Mouse (Mus musculus): Measurements from ENCODE around the gene Them7. TPM values are rescaled to one million over a fixed set of nuclear protein-coding genes. Genes with fewer than 3 reads are reported as not detected.

Them7 gene
- polyA plus RNA-seq, 1 experiment = not detected

DNA sequence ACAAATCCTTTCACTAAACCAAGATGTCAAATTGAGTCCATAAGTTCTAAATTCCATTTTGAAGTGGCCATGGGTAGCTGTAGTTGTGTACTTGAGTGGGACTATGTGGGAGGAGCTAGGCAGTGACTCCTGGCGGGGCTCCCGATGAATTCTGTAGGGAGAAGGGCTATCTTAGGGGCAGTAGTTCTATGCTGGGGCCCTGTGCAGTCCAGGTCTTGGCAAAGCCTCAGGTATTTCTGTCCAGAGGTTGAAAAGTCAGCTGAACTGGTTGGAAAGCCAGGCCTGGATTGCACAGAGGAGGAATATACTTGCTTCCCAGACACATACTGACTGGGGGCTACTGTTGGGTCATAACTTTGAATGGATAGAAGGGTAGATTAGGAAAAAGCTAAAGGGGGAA, 4.3 kb downstream of the Them7 start:
- Histone ChIP-seq H3K4me1 (ENCODE audit: control insufficient read depth, insufficient read depth, low read length) (no peaks in the 10 kb centered on the region), H3K36me3 (ENCODE audit: control insufficient read depth, insufficient read depth, low read length, poor library complexity, severe bottlenecking) (no peaks in the 10 kb centered on the region), H3K27ac (ENCODE audit: insufficient read depth, low read length) (no peak overlapping the region), H3K27me3 (ENCODE audit: control insufficient read depth, insufficient read depth, low read length, poor library complexity, severe bottlenecking) (no peaks in the 10 kb centered on the region; the same call in 1 of the 2 replicates), H3K4me3 (ENCODE audit: low read depth, low read length) (no peak overlapping the region), H3K9ac (ENCODE audit: low read depth, poor library complexity, severe bottlenecking) (no peak overlapping the region), H3K9me3 (replicated peaks; ENCODE audit: control insufficient read depth, insufficient read depth, low read length, poor library complexity, severe bottlenecking) (no peaks in the 10 kb centered on the region)
- TF ChIP-seq EP300 (IDR thresholded peaks at IDR 0.05; ENCODE audit: insufficient read depth, low read depth, low read length) (no peak), POLR2A (IDR thresholded peaks at IDR 0.05; ENCODE audit: insufficient read depth, low read length) (no peak), CTCF (IDR thresholded peaks at IDR 0.05; ENCODE audit: low read depth, low read length) (no peak)

DNA sequence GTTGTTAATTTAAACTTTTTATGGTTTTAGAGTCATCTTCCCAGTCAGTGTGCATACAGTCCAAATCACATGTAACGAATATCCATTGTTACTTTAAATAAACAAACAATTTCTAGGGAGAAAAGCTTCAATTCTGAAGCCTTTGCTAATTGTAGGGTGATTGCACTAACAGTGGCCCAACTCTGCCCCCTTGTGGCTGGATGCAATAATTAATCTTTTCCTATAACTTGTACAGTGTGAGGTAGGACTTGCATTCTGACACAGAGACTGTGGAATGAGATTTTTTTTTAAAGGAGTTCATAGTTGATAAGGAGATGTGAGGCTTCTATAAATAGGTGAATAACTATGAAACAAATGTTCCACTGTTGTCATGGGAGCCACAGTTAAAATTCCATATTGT, 6.2 kb downstream of the Them7 start:
- Histone ChIP-seq H3K9me3 (replicated peaks; ENCODE audit: control insufficient read depth, insufficient read depth, low read length, poor library complexity, severe bottlenecking) (no peaks in the 10 kb centered on the region), H3K4me1 (ENCODE audit: control insufficient read depth, insufficient read depth, low read length) (no peaks in the 10 kb centered on the region), H3K36me3 (ENCODE audit: control insufficient read depth, insufficient read depth, low read length, poor library complexity, severe bottlenecking) (no peaks in the 10 kb centered on the region), H3K27me3 (ENCODE audit: control insufficient read depth, insufficient read depth, low read length, poor library complexity, severe bottlenecking) (no peaks in the 10 kb centered on the region; the same call in 1 of the 2 replicates), H3K9ac (ENCODE audit: low read depth, poor library complexity, severe bottlenecking) (no peak overlapping the region), H3K27ac (ENCODE audit: insufficient read depth, low read length) (no peak overlapping the region), H3K4me3 (ENCODE audit: low read depth, low read length) (no peak overlapping the region)
- no peak for TF ChIP-seq POLR2A (IDR thresholded peaks at IDR 0.05; ENCODE audit: insufficient read depth, low read length)
- TF ChIP-seq CTCF (IDR thresholded peaks at IDR 0.05; ENCODE audit: low read depth, low read length) = no peak
- TF ChIP-seq EP300 (IDR thresholded peaks at IDR 0.05; ENCODE audit: insufficient read depth, low read depth, low read length) = no peak

DNA sequence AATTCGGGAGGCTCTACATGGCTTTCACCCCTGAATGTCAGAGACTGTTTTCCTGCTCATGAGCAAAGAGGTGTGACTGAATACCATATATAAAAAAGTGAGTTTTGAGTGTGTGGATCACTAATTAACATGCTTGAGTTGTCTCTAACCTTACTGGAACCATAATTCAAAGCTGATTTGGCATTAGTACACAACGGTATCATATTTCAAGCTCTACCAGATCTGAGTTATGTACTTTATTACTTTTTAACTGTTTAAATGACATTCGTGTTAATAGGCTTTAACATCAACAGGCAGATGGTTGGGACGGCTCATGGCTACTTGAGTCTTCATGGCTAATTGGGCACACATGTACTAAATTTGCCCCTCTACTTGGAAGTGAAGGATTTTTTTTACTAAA, 8.3 kb downstream of the Them7 start:
- TF ChIP-seq EP300 (IDR thresholded peaks at IDR 0.05; ENCODE audit: insufficient read depth, low read depth, low read length) (no peak), CTCF (IDR thresholded peaks at IDR 0.05; ENCODE audit: low read depth, low read length) (no peak), POLR2A (IDR thresholded peaks at IDR 0.05; ENCODE audit: insufficient read depth, low read length) (no peak)
- H3K27ac ChIP-seq (ENCODE audit: insufficient read depth, low read length) = no peak overlapping the region
- no peaks in the 10 kb centered on the region for H3K36me3 ChIP-seq (ENCODE audit: control insufficient read depth, insufficient read depth, low read length, poor library complexity, severe bottlenecking)
- no peaks in the 10 kb centered on the region for H3K4me1 ChIP-seq (ENCODE audit: control insufficient read depth, insufficient read depth, low read length)
- no peaks in the 10 kb centered on the region for H3K27me3 ChIP-seq (ENCODE audit: control insufficient read depth, insufficient read depth, low read length, poor library complexity, severe bottlenecking)
- H3K9me3 ChIP-seq (replicated peaks; ENCODE audit: control insufficient read depth, insufficient read depth, low read length, poor library complexity, severe bottlenecking) = no peaks in the 10 kb centered on the region
- H3K9ac ChIP-seq (ENCODE audit: low read depth, poor library complexity, severe bottlenecking) = no peak overlapping the region
- H3K4me3 ChIP-seq (ENCODE audit: low read depth, low read length) = no peak overlapping the region

DNA sequence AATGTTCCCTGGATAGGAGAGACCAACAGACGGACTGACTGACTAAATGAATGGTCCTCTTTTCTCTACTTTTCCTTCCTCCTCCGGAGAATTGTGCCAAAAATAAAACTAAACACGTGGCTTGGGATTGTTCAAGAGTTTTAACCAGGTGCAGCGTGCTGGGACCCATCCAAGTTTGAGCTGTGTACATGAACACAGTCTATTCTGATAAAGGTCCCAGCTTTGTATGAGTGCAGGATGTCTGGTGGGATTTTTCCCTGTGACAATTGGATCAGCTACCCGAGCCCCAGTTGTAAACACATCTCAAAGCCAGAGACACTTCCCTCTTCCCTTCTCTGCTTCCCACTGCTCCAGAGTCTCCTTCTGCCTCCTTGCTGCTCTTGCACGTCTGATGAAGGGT, 10.2 kb downstream of the Them7 start:
- no peak overlapping the region for H3K9ac ChIP-seq (ENCODE audit: low read depth, poor library complexity, severe bottlenecking)
- H3K36me3 ChIP-seq (ENCODE audit: control insufficient read depth, insufficient read depth, low read length, poor library complexity, severe bottlenecking) = no peaks in the 10 kb centered on the region
- H3K4me1 ChIP-seq (ENCODE audit: control insufficient read depth, insufficient read depth, low read length) = no peaks in the 10 kb centered on the region
- H3K27ac ChIP-seq (ENCODE audit: insufficient read depth, low read length) = no peak overlapping the region
- H3K9me3 ChIP-seq (replicated peaks; ENCODE audit: control insufficient read depth, insufficient read depth, low read length, poor library complexity, severe bottlenecking) = no peaks in the 10 kb centered on the region
- no peaks in the 10 kb centered on the region for H3K27me3 ChIP-seq (ENCODE audit: control insufficient read depth, insufficient read depth, low read length, poor library complexity, severe bottlenecking)
- TF ChIP-seq POLR2A (IDR thresholded peaks at IDR 0.05; ENCODE audit: insufficient read depth, low read length) (no peak), EP300 (IDR thresholded peaks at IDR 0.05; ENCODE audit: insufficient read depth, low read depth, low read length) (no peak), CTCF (IDR thresholded peaks at IDR 0.05; ENCODE audit: low read depth, low read length) (no peak)
- H3K4me3 ChIP-seq (ENCODE audit: low read depth, low read length) = no peak overlapping the region

DNA sequence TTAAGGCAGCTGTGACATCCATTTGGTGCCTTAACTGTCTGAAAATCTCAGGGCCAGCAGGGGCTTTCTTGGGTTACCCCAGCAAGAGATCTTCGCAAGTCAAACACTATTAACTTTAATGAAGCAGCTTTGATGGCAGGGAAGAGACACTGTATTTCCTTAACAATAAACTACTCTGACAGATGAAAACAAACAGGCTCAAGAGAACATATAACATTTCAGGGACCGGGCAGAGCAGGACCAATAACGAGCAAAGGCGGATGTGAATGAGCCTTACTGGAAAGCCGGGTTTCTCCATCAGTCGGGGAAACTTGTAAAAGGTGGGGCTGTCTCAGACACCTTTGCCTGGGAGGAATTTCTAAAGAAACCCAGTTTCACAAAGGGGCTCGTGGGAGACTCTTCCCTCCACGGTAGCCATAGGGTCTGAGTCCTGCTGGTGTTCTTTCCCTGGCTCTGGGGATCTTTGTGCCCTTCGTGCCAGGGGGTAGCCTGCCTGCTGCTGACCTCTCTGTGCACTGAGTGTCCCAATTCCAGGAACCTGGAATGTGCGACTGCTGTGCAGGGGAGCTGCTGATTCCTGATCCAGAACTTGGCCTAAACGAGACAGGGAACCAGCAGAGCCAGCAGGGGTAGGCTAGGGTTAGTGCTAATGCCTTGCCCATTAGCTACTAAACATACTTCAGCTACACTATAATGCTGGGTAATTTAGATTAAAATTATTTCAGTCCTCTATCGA, 11.4 kb downstream of the Them7 start:
- no peak overlapping the region for H3K27ac ChIP-seq (ENCODE audit: insufficient read depth, low read length)
- H3K4me1 ChIP-seq (ENCODE audit: control insufficient read depth, insufficient read depth, low read length) = no peaks in the 10 kb centered on the region
- H3K9ac ChIP-seq (ENCODE audit: low read depth, poor library complexity, severe bottlenecking) = no peak overlapping the region
- H3K36me3 ChIP-seq (ENCODE audit: control insufficient read depth, insufficient read depth, low read length, poor library complexity, severe bottlenecking) = no peaks in the 10 kb centered on the region
- H3K9me3 ChIP-seq (replicated peaks; ENCODE audit: control insufficient read depth, insufficient read depth, low read length, poor library complexity, severe bottlenecking) = no peaks in the 10 kb centered on the region
- H3K4me3 ChIP-seq (ENCODE audit: low read depth, low read length) = no peak overlapping the region
- TF ChIP-seq POLR2A (IDR thresholded peaks at IDR 0.05; ENCODE audit: insufficient read depth, low read length) (no peak), CTCF (IDR thresholded peaks at IDR 0.05; ENCODE audit: low read depth, low read length) (no peak)
- no peaks in the 10 kb centered on the region for H3K27me3 ChIP-seq (ENCODE audit: control insufficient read depth, insufficient read depth, low read length, poor library complexity, severe bottlenecking)

DNA sequence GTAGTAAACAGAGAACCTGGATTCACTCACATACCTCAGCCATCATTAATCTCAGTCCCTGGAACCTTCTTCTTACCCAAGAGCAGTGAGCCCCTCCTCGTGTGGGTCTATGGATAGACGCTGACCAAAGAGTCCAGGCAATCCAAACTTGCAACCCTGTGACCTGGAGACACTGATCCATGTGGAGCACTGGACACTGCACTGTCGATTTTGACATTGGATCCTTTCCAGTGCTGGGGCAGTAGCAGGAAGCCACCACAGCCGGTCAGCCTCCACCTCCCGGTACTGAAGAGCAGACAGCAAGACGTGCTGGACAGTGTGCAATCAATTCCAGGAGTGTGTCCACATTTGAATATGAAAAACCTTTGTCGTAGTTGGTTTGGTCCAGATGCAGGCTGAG, 13.3 kb downstream of the Them7 start:
- Histone ChIP-seq H3K36me3 (ENCODE audit: control insufficient read depth, insufficient read depth, low read length, poor library complexity, severe bottlenecking) (no peaks in the 10 kb centered on the region), H3K9me3 (replicated peaks; ENCODE audit: control insufficient read depth, insufficient read depth, low read length, poor library complexity, severe bottlenecking) (no peaks in the 10 kb centered on the region), H3K4me1 (ENCODE audit: control insufficient read depth, insufficient read depth, low read length) (no peaks in the 10 kb centered on the region), H3K4me3 (ENCODE audit: low read depth, low read length) (no peak overlapping the region), H3K27ac (ENCODE audit: insufficient read depth, low read length) (no peak overlapping the region), H3K9ac (ENCODE audit: low read depth, poor library complexity, severe bottlenecking) (no peak overlapping the region), H3K27me3 (ENCODE audit: control insufficient read depth, insufficient read depth, low read length, poor library complexity, severe bottlenecking) (no peaks in the 10 kb centered on the region)
- no peak for TF ChIP-seq POLR2A (IDR thresholded peaks at IDR 0.05; ENCODE audit: insufficient read depth, low read length)
- no peak for TF ChIP-seq CTCF (IDR thresholded peaks at IDR 0.05; ENCODE audit: low read depth, low read length)
- no peak for TF ChIP-seq EP300 (IDR thresholded peaks at IDR 0.05; ENCODE audit: insufficient read depth, low read depth, low read length)

Measured in ES-Bruce4 (cell line).